Mouse (Mus musculus) stomach, postnatal 0 days (tissue): ENCODE measurements around the gene Stra6. TPM values are rescaled to one million over a fixed set of nuclear protein-coding genes. Genes with fewer than 3 reads are reported as not detected.
A peak's percentile ranks its signal among the peaks of the same experiment; 100 is the strongest.

Experiments
- ATAC-seq: fragments of 200-750 bp; cut with Nextera tagmentation; 2 replicates; pipeline ENCODE4 v1.8.0; 2017; ENCODE audit not compliant: low FRiP score, low TSS enrichment
- DNase-seq: peaks from one replicate; pipeline ENCODE4 v3.0.0-alpha.2; 2016; ENCODE audit warnings: low spot score
- H3K27ac ChIP-seq: fragments of 300-500 bp; sonication (generic); replicated peaks from 2 replicates; pipeline ENCODE4 v1.5.1; 2014; ENCODE audit warnings: mild to moderate bottlenecking, control low read depth
- H3K27me3 ChIP-seq: fragments of 300-500 bp; sonication (generic); 2 replicates; pipeline ENCODE4 v1.6.1; 2014; ENCODE audit warnings: low read length; ENCODE audit not compliant: control insufficient read depth, insufficient read depth
- H3K36me3 ChIP-seq: fragments of 300-500 bp; sonication (generic); 2 replicates; pipeline ENCODE4 v1.6.1; 2014; ENCODE audit warnings: low read length, mixed read lengths; ENCODE audit not compliant: control insufficient read depth, insufficient read depth
- H3K4me1 ChIP-seq: fragments of 300-500 bp; sonication (generic); replicated peaks from 2 replicates; pipeline ENCODE4 v1.6.1; 2014; ENCODE audit warnings: antibody characterized with exemption; ENCODE audit not compliant: control insufficient read depth, insufficient read depth
- H3K4me2 ChIP-seq: fragments of 300-500 bp; sonication (generic); replicated peaks from 2 replicates; pipeline ENCODE4 v1.6.1; 2014; ENCODE audit warnings: low read depth, mild to moderate bottlenecking, control low read depth, moderate library complexity
- H3K4me3 ChIP-seq: fragments of 300-500 bp; sonication (generic); 2 replicates; pipeline ENCODE4 v1.5.1; 2014; ENCODE audit warnings: low read depth, low read length, control low read depth
- H3K9ac ChIP-seq: fragments of 300-500 bp; sonication (generic); 2 replicates; pipeline ENCODE4 v1.6.1; 2014; ENCODE audit warnings: mild to moderate bottlenecking, low read length, control low read depth, mixed read lengths
- H3K9me3 ChIP-seq: fragments of 300-500 bp; sonication (generic); 2 replicates; pipeline ENCODE4 v1.6.1; 2016; ENCODE audit warnings: low read length; ENCODE audit not compliant: control insufficient read depth
- CTCF ChIP-seq: IDR thresholded peaks from 2 replicates; pipeline ENCODE4 v1.5.1; 2016; ENCODE audit warnings: antibody characterized with exemption, low read depth, mild to moderate bottlenecking, moderate library complexity
- EP300 ChIP-seq: optimal IDR thresholded peaks from 2 replicates; pipeline ENCODE3; 2016; ENCODE audit warnings: antibody characterized with exemption
- WGBS: fragments of 180-500 bp; shearing (Covaris S2); extraction: QIAGEN DNeasy Blood & Tissue Kit; methylation state at CpG from one replicate; pipeline ENCODE4 v1.1.7; 2014; 5-methylcytosine and 5-hydroxymethylcytosine counted together
- polyA plus RNA-seq: library from polyadenylated mRNA; unstranded; fragments of >200 nt; fragmentation: Nextera tagmentation; extraction: Ambion mirVana; gene quantifications from 2 replicates; pipeline ENCODE4 v1.2.1, GENCODE M21; 2015

Gene Stra6
- polyA plus RNA-seq, 1 experiment from 2014 or later = 0.18 TPM

- Histone ChIP-seq H3K4me3 (no peak overlapping the region), H3K27ac (no peak overlapping the region), H3K9me3 (no peaks in the 10 kb centered on the region), H3K36me3 (no peaks in the 10 kb centered on the region), H3K9ac (no peak overlapping the region), H3K4me1 (no peaks in the 10 kb centered on the region), H3K4me2 (no peak overlapping the region), H3K27me3 (no peaks in the 10 kb centered on the region)
- TF ChIP-seq CTCF (no peak), EP300 (no peak)
- no peak for DNase-seq
- ATAC-seq = no peak
- WGBS = 61% methylated on average over 3 of the region's 3 CpGs
Measured at GRCm38 (mm10) chr9:58168880-58169279, 105.3 kb downstream of the Stra6 start.

GRCm38 (mm10) chr9:58169426-58169825 lies 105.8 kb downstream of the Stra6 start:
- H3K9ac ChIP-seq = no peak overlapping the region
- H3K4me2 ChIP-seq = no peak overlapping the region
- no peaks in the 10 kb centered on the region for H3K27me3 ChIP-seq
- no peaks in the 10 kb centered on the region for H3K36me3 ChIP-seq
- no peaks in the 10 kb centered on the region for H3K9me3 ChIP-seq
- no peaks in the 10 kb centered on the region for H3K4me1 ChIP-seq
- no peak for ATAC-seq
- 80% methylated on average over 6 of the region's 6 CpGs for WGBS
- H3K27ac ChIP-seq = no peak overlapping the region
- no peak for DNase-seq
- TF ChIP-seq EP300 = no peak
- TF ChIP-seq CTCF = no peak
- H3K4me3 ChIP-seq = no peak overlapping the region

- Histone ChIP-seq H3K27ac (no peak overlapping the region), H3K4me2 (no peak overlapping the region), H3K4me3 (no peak overlapping the region), H3K9ac (no peak overlapping the region), H3K27me3 (no peaks in the 10 kb centered on the region), H3K4me1 (no peaks in the 10 kb centered on the region), H3K36me3 (no peaks in the 10 kb centered on the region), H3K9me3 (no peaks in the 10 kb centered on the region)
- 61% methylated on average over 2 of the region's 2 CpGs for WGBS
- ATAC-seq = no peak
- DNase-seq = no peak
- TF ChIP-seq CTCF = no peak
- no peak for TF ChIP-seq EP300
Measured at GRCm38 (mm10) chr9:58172863-58173262, 109.3 kb downstream of the Stra6 start.

GRCm38 (mm10) chr9:58174818-58175251 lies 111.2 kb downstream of the Stra6 start:
- H3K4me1 ChIP-seq = no peaks in the 10 kb centered on the region
- no peak overlapping the region for H3K9ac ChIP-seq
- no peak overlapping the region for H3K27ac ChIP-seq
- H3K9me3 ChIP-seq = no peaks in the 10 kb centered on the region
- no peak overlapping the region for H3K4me2 ChIP-seq
- no peaks in the 10 kb centered on the region for H3K36me3 ChIP-seq
- no peak for DNase-seq
- H3K27me3 ChIP-seq = no peaks in the 10 kb centered on the region
- no peak overlapping the region for H3K4me3 ChIP-seq
- no peak for ATAC-seq
- WGBS = 24% methylated on average over 5 of the region's 5 CpGs
- TF ChIP-seq EP300 = no peak

- Histone ChIP-seq H3K4me2 (no peak overlapping the region), H3K4me1 (no peaks in the 10 kb centered on the region), H3K36me3 (no peaks in the 10 kb centered on the region), H3K4me3 (no peak overlapping the region), H3K9me3 (no peaks in the 10 kb centered on the region), H3K9ac (no peak overlapping the region), H3K27me3 (no peaks in the 10 kb centered on the region), H3K27ac (0 out of 2 replicates have a peak overlapping the region, but pooled peaks have one; percentile 3)
- DNase-seq (no peak), ATAC-seq (no peak)
- 31% methylated on average over 5 of the region's 5 CpGs for WGBS
- TF ChIP-seq CTCF (no peak), EP300 (no peak)
Measured at GRCm38 (mm10) chr9:58175745-58176487, 112.3 kb downstream of the Stra6 start.

GRCm38 (mm10) chr9:58177165-58177564 lies 113.6 kb downstream of the Stra6 start:
- no peaks in the 10 kb centered on the region for H3K36me3 ChIP-seq
- WGBS = 74% methylated on average over 4 of the region's 4 CpGs
- H3K4me3 ChIP-seq = no peak overlapping the region
- H3K4me2 ChIP-seq = no peak overlapping the region
- no peak overlapping the region for H3K9ac ChIP-seq
- no peak overlapping the region for H3K27ac ChIP-seq
- H3K27me3 ChIP-seq = no peaks in the 10 kb centered on the region
- DNase-seq (no peak), ATAC-seq (no peak)
- no peaks in the 10 kb centered on the region for H3K9me3 ChIP-seq
- TF ChIP-seq EP300 (no peak), CTCF (no peak)
- no peaks in the 10 kb centered on the region for H3K4me1 ChIP-seq
